Comparison of ENCODE assay signal across 9 mouse cellular contexts in genomic region chr3:88484597-88485316, GRCm38 (mm10). TPM values are rescaled to one million over a fixed set of nuclear protein-coding genes. Genes with fewer than 3 reads are reported as not detected.
A peak's percentile ranks its signal among the peaks of the same experiment; 100 is the strongest.
DNase-seq lines count a peak whose midpoint lies in the region; ATAC-seq and TF ChIP-seq lines count a peak whose summit lies in the region.
"Had no signal": no experiment of that assay in that cellular context is flagged by ENCODE, and none has a peak within 500 bp of the region (broad histone marks: within the 10 kb centered on the region; RNA-seq: fewer than 3 reads in every experiment).

No protein-coding gene starts in this region.

- no peak for ATAC-seq in heart, embryonic 12.5 days (ENCODE audit: insufficient number of reproducible peaks, low FRiP score)
- ATAC-seq in forebrain, embryonic 14.5 days: no peak
- no peak for ATAC-seq in midbrain, embryonic 12.5 days (ENCODE audit: low FRiP score, low read depth)
- ATAC-seq: Patski had no signal

- 0 out of 2 replicates have a peak overlapping the region, but pooled peaks have one; percentile 23 for H3K9ac ChIP-seq in heart, embryonic 12.5 days
- H3K9ac ChIP-seq in ES-Bruce4 (ENCODE audit: low read depth, poor library complexity, severe bottlenecking): peak overlapping the region; percentile 21
- H3K9ac ChIP-seq in forebrain, embryonic 14.5 days (ENCODE audit: low read length): peak overlapping the region; percentile 43
- H3K9ac ChIP-seq in midbrain, embryonic 12.5 days (replicated peaks): peak overlapping the region; percentile 35; the same call in 1 of the 2 replicates

- H3K27me3 ChIP-seq in heart, embryonic 12.5 days (replicated peaks): peaks cover 44% of the 10 kb centered on the region
- H3K27me3 ChIP-seq in ES-Bruce4 (ENCODE audit: control insufficient read depth, insufficient read depth, low read length, poor library complexity, severe bottlenecking): no peaks in the 10 kb centered on the region
- H3K27me3 ChIP-seq in forebrain, embryonic 14.5 days (replicated peaks; ENCODE audit: control insufficient read depth, insufficient read depth, low read length): peaks cover 26% of the 10 kb centered on the region
- H3K27me3 ChIP-seq in midbrain, embryonic 12.5 days: peaks cover 84% of the 10 kb centered on the region
- H3K27me3 ChIP-seq: Patski had no signal

- no peak for TF ChIP-seq CTCF in ES-Bruce4 (IDR thresholded peaks at IDR 0.05; ENCODE audit: low read depth, low read length)

- no peaks in the 10 kb centered on the region for H3K9me3 ChIP-seq in heart, embryonic 12.5 days (replicated peaks)
- H3K9me3 ChIP-seq in ES-Bruce4 (replicated peaks; ENCODE audit: control insufficient read depth, insufficient read depth, low read length, poor library complexity, severe bottlenecking): no peaks in the 10 kb centered on the region
- no peaks in the 10 kb centered on the region for H3K9me3 ChIP-seq in forebrain, embryonic 14.5 days (replicated peaks; ENCODE audit: control insufficient read depth, low read length)
- no peaks in the 10 kb centered on the region for H3K9me3 ChIP-seq in midbrain, embryonic 12.5 days

- peak overlapping the region; percentile 43 for H3K4me2 ChIP-seq in heart, embryonic 12.5 days
- peak overlapping the region; percentile 39 for H3K4me2 ChIP-seq in forebrain, embryonic 14.5 days (ENCODE audit: low read length)
- H3K4me2 ChIP-seq in midbrain, embryonic 12.5 days (replicated peaks): peak overlapping the region; percentile 50

- no peak for TF ChIP-seq EP300 in ES-Bruce4 (IDR thresholded peaks at IDR 0.05; ENCODE audit: insufficient read depth, low read depth, low read length)

- peaks cover 56% of the 10 kb centered on the region for H3K36me3 ChIP-seq in heart, embryonic 12.5 days
- H3K36me3 ChIP-seq in ES-Bruce4 (ENCODE audit: control insufficient read depth, insufficient read depth, low read length, poor library complexity, severe bottlenecking): no peaks in the 10 kb centered on the region; the same call in 1 of the 2 replicates
- H3K36me3 ChIP-seq in forebrain, embryonic 14.5 days (ENCODE audit: control insufficient read depth, insufficient read depth, low read length): no peaks in the 10 kb centered on the region
- no peaks in the 10 kb centered on the region for H3K36me3 ChIP-seq in midbrain, embryonic 12.5 days

- H3K4me3 ChIP-seq in heart, embryonic 12.5 days: 0 out of 2 replicates have a peak overlapping the region, but pooled peaks have one; percentile 3
- peak overlapping the region; percentile 48 for H3K4me3 ChIP-seq in ES-Bruce4 (ENCODE audit: low read depth, low read length)
- peak overlapping the region; percentile 6 for H3K4me3 ChIP-seq in forebrain, embryonic 14.5 days (ENCODE audit: low read depth, low read length)
- H3K4me3 ChIP-seq in midbrain, embryonic 12.5 days: peak overlapping the region; percentile 31

- H3K27ac ChIP-seq in heart, embryonic 12.5 days (ENCODE audit: poor library complexity, severe bottlenecking): no peak overlapping the region
- H3K27ac ChIP-seq in ES-Bruce4 (ENCODE audit: insufficient read depth, low read length): no peak overlapping the region
- H3K27ac ChIP-seq in forebrain, embryonic 14.5 days (ENCODE audit: low read depth, low read length): no peak overlapping the region
- H3K27ac ChIP-seq in midbrain, embryonic 12.5 days (replicated peaks): no peak overlapping the region

- TF ChIP-seq POLR2A in ES-Bruce4 (IDR thresholded peaks at IDR 0.05; ENCODE audit: insufficient read depth, low read length): no peak

- DNase-seq in heart, adult 18-20 months: no peak
- peak; percentile 33 for DNase-seq in forebrain, embryonic 14.5 days (ENCODE audit: low spot score)
- DNase-seq in gastrocnemius, postnatal 25 days: no peak
- DNase-seq in adrenal gland, adult 18-20 months (ENCODE audit: low spot score in 2 of 2): no peak
- DNase-seq in cerebellum, adult 9-10 months: no peak

- H3K4me1 ChIP-seq in heart, embryonic 12.5 days (replicated peaks): peaks cover 24% of the 10 kb centered on the region
- peaks cover 6% of the 10 kb centered on the region for H3K4me1 ChIP-seq in ES-Bruce4 (ENCODE audit: control insufficient read depth, insufficient read depth, low read length)
- H3K4me1 ChIP-seq in forebrain, embryonic 14.5 days (ENCODE audit: control insufficient read depth, insufficient read depth, low read length): 0 out of 2 replicates have a peak, but pooled peaks cover 3% of the 10 kb centered on the region
- H3K4me1 ChIP-seq in midbrain, embryonic 12.5 days: peaks cover 20% of the 10 kb centered on the region

- WGBS in heart, embryonic 12.5 days: 25% methylated on average over 39 of the region's 39 CpGs
- 10% methylated on average over 39 of the region's 39 CpGs for WGBS in forebrain, embryonic 14.5 days
- WGBS in midbrain, embryonic 12.5 days: 9% methylated on average over 39 of the region's 39 CpGs

RNA-seq across cellular contexts. Expression of gene Sema4a, which starts 23.8 kb away (rescaled TPM):
- 0.92 and 1.3 TPM in 2 replicates for polyA plus RNA-seq in heart, embryonic 12.5 days (2016; fragmentation: Nextera tagmentation; extraction: Ambion mirVana)
- 1 to 10 TPM; 4.4 to 5.9 TPM for total RNA-seq in heart, adult 18-20 months (2021)
- polyA plus RNA-seq in ES-Bruce4 (2011; ENCODE audit: insufficient read depth, insufficient read length, low read depth, missing spikeins): 2.3 and 4.0 TPM in 2 replicates
- 12.2 and 15.2 TPM in 2 replicates for polyA plus RNA-seq in forebrain, embryonic 14.5 days (2014; fragmentation: Nextera tagmentation; extraction: Ambion mirVana)
- polyA plus RNA-seq in midbrain, embryonic 12.5 days (2016; fragmentation: Nextera tagmentation; extraction: Ambion mirVana): 19.3 and 20.3 TPM in 2 replicates
- 1 to 10 TPM; 1.6 to 1.8 TPM for total RNA-seq in gastrocnemius, postnatal 25 days (2021)
- total RNA-seq in adrenal gland, adult 18-20 months (2021): 10 to 100 TPM; 12.6 to 23.6 TPM

RNA-seq across cellular contexts. Expression of gene Lmna, which starts 25.0 kb away (rescaled TPM):
- 108 and 113 TPM in 2 replicates for polyA plus RNA-seq in heart, embryonic 12.5 days (2016; fragmentation: Nextera tagmentation; extraction: Ambion mirVana)
- 100 to 1,000 TPM; 113 to 129 TPM for total RNA-seq in heart, adult 18-20 months (2021)
- 30.0 and 37.2 TPM in 2 replicates for polyA plus RNA-seq in ES-Bruce4 (2011; ENCODE audit: insufficient read depth, insufficient read length, low read depth, missing spikeins)
- 18.0 and 28.5 TPM in 2 replicates for polyA plus RNA-seq in forebrain, embryonic 14.5 days (2014; fragmentation: Nextera tagmentation; extraction: Ambion mirVana)
- 34.3 and 42.8 TPM in 2 replicates for polyA plus RNA-seq in midbrain, embryonic 12.5 days (2016; fragmentation: Nextera tagmentation; extraction: Ambion mirVana)
- 100 to 1,000 TPM in 1 of 2 experiments, 10 to 100 TPM in 1; 99.2 to 106 TPM for total RNA-seq in gastrocnemius, postnatal 25 days (2021)
- total RNA-seq in adrenal gland, adult 18-20 months (2021): 100 to 1,000 TPM; 106 to 137 TPM

RNA-seq across cellular contexts. Expression of gene Mex3a, which starts 47.4 kb away (rescaled TPM):
- 11.8 and 13.9 TPM in 2 replicates for polyA plus RNA-seq in heart, embryonic 12.5 days (2016; fragmentation: Nextera tagmentation; extraction: Ambion mirVana)
- under 1 TPM; 0.26 to 0.35 TPM for total RNA-seq in heart, adult 18-20 months (2021)
- polyA plus RNA-seq in ES-Bruce4 (2011; ENCODE audit: insufficient read depth, insufficient read length, low read depth, missing spikeins): 42.3 and 43.4 TPM in 2 replicates
- 48.8 and 50.1 TPM in 2 replicates for polyA plus RNA-seq in forebrain, embryonic 14.5 days (2014; fragmentation: Nextera tagmentation; extraction: Ambion mirVana)
- polyA plus RNA-seq in midbrain, embryonic 12.5 days (2016; fragmentation: Nextera tagmentation; extraction: Ambion mirVana): 47.8 and 49.9 TPM in 2 replicates
- total RNA-seq in gastrocnemius, postnatal 25 days (2021): under 1 TPM; 0.24 to 0.33 TPM
- 1 to 10 TPM; 2.6 to 3.3 TPM for total RNA-seq in adrenal gland, adult 18-20 months (2021)

RNA-seq across cellular contexts. Expression of gene Slc25a44, which starts 59.8 kb away (rescaled TPM):
- polyA plus RNA-seq in heart, embryonic 12.5 days (2016; fragmentation: Nextera tagmentation; extraction: Ambion mirVana): 14.1 and 14.3 TPM in 2 replicates
- 10 to 100 TPM; 12.3 to 14.2 TPM for total RNA-seq in heart, adult 18-20 months (2021)
- 13.5 and 14.7 TPM in 2 replicates for polyA plus RNA-seq in ES-Bruce4 (2011; ENCODE audit: insufficient read depth, insufficient read length, low read depth, missing spikeins)
- 30.8 and 36.1 TPM in 2 replicates for polyA plus RNA-seq in forebrain, embryonic 14.5 days (2014; fragmentation: Nextera tagmentation; extraction: Ambion mirVana)
- polyA plus RNA-seq in midbrain, embryonic 12.5 days (2016; fragmentation: Nextera tagmentation; extraction: Ambion mirVana): 23.6 and 24.6 TPM in 2 replicates
- total RNA-seq in gastrocnemius, postnatal 25 days (2021): 10 to 100 TPM; 14.3 to 14.5 TPM
- 10 to 100 TPM; 56.0 to 66.6 TPM for total RNA-seq in adrenal gland, adult 18-20 months (2021)
